In genomic region chrX:150508696-150509095, GRCm38 (mm10) we compare ENCODE assay signal across 15 mouse cellular contexts. TPM values are rescaled to one million over a fixed set of nuclear protein-coding genes. Genes with fewer than 3 reads are reported as not detected.
DNase-seq lines count a peak whose midpoint lies in the region; ATAC-seq and TF ChIP-seq lines count a peak whose summit lies in the region.
"Had no signal": no experiment of that assay in that cellular context is flagged by ENCODE, and none has a peak within 500 bp of the region (broad histone marks: within the 10 kb centered on the region; RNA-seq: fewer than 3 reads in every experiment).

No protein-coding gene starts in this region.

- no peaks in the 10 kb centered on the region for H3K4me1 ChIP-seq in stomach, postnatal 0 days (replicated peaks; ENCODE audit: control insufficient read depth, insufficient read depth)

- no peaks in the 10 kb centered on the region for H3K9me3 ChIP-seq in stomach, postnatal 0 days (ENCODE audit: control insufficient read depth, low read length)

- DNase-seq in frontal cortex, postnatal 36 days (ENCODE audit: low spot score in 2 of 2), result no peak
- peak; percentile 36 for DNase-seq in right cerebral cortex, adult 18-20 months
- no peak for DNase-seq in right cerebral cortex, postnatal 25 days
- DNase-seq in left cerebral cortex, adult 9 months (ENCODE audit: low spot score in 2 of 2), result peak; percentile 26 to 55
- DNase-seq in yolk sac, embryonic 10.5 days (ENCODE audit: low spot score), result no peak
- no peak for DNase-seq in cerebellum, postnatal 14 days
- DNase-seq in stomach, postnatal 0 days (ENCODE audit: low spot score), result no peak
- DNase-seq: adrenal gland, postnatal 25 days; cerebellum, adult 9-11 months; kidney, adult 2 months; kidney, postnatal 4 days; lung, adult 2 months had no signal

- TF ChIP-seq CTCF in stomach, postnatal 0 days (IDR thresholded peaks at IDR 0.05; ENCODE audit: low read depth), result no peak

- no peak overlapping the region for H3K4me2 ChIP-seq in stomach, postnatal 0 days (replicated peaks; ENCODE audit: low read depth)

- 75% methylated on average over 6 of the region's 6 CpGs for WGBS in stomach, postnatal 0 days

- ATAC-seq in frontal cortex, adult (ENCODE audit: low TSS enrichment), result peak; percentile 31; the same call in 1 of the 2 replicates
- no peak for ATAC-seq in stomach, postnatal 0 days (ENCODE audit: low FRiP score, low TSS enrichment)
- ATAC-seq: activated CD4-positive, CD25-positive, alpha-beta regulatory T cell, adult 4 months had no signal

- no peak overlapping the region for H3K9ac ChIP-seq in stomach, postnatal 0 days (ENCODE audit: low read length)

- H3K27ac ChIP-seq in stomach, postnatal 0 days (replicated peaks), result no peak overlapping the region
- H3K27ac ChIP-seq: macrophage had no signal

- H3K4me3 ChIP-seq in stomach, postnatal 0 days (ENCODE audit: low read depth, low read length), result no peak overlapping the region

- no peak for TF ChIP-seq EP300 in stomach, postnatal 0 days (optimal IDR thresholded peaks at IDR 0.05)

- no peaks in the 10 kb centered on the region for H3K27me3 ChIP-seq in stomach, postnatal 0 days (ENCODE audit: control insufficient read depth, insufficient read depth, low read length)

- H3K36me3 ChIP-seq in stomach, postnatal 0 days (ENCODE audit: control insufficient read depth, insufficient read depth, low read length), result no peaks in the 10 kb centered on the region

RNA-seq across cellular contexts. Expression of gene Alas2, which starts 38.5 kb away (rescaled TPM):
- polyA plus RNA-seq in stomach, postnatal 0 days (2015; fragmentation: Nextera tagmentation; extraction: Ambion mirVana), result 4.6 and 5.5 TPM in 2 replicates
- polyA plus RNA-seq: macrophage had no signal

RNA-seq across cellular contexts. Expression of gene Tmem29, which starts 49.7 kb away (rescaled TPM):
- 18.7 and 19.8 TPM in 2 replicates for polyA plus RNA-seq in stomach, postnatal 0 days (2015; fragmentation: Nextera tagmentation; extraction: Ambion mirVana)

Comparison
In these comparisons a context has a peak if more than half of its experiments do, and no peak if none do; other contexts are left out.
1. DNase-seq: peak in right cerebral cortex, adult 18-20 months (single experiment) and left cerebral cortex, adult 9 months (2 of 2); none in frontal cortex, postnatal 36 days (0 of 2), right cerebral cortex, postnatal 25 days (single experiment), yolk sac, embryonic 10.5 days (single experiment), cerebellum, postnatal 14 days (0 of 2) and stomach, postnatal 0 days (single experiment).